Mouse (Mus musculus) lung, embryonic 15.5 days (tissue): ENCODE results near the gene Mrs2. TPM values are rescaled to one million over a fixed set of nuclear protein-coding genes. Genes with fewer than 3 reads are reported as not detected.
A peak's percentile ranks its signal among the peaks of the same experiment; 100 is the strongest.

ENCODE experiments used
- ATAC-seq: fragments of 200-750 bp; cut with Nextera tagmentation; 2 replicates; pipeline ENCODE4 v1.8.0; 2017; ENCODE audit warnings: moderate number of reproducible peaks, borderline replicate concordance; ENCODE audit not compliant: low FRiP score, low TSS enrichment; ENCODE audit errors: extremely low read depth
- H3K27ac ChIP-seq: fragments of 300-500 bp; sonication (generic); 2 replicates; pipeline ENCODE4 v1.5.1; 2015; ENCODE audit warnings: moderate library complexity, mild to moderate bottlenecking, inconsistent platforms
- H3K27me3 ChIP-seq: fragments of 300-500 bp; sonication (generic); 2 replicates; pipeline ENCODE4 v1.6.1; 2015; ENCODE audit warnings: inconsistent platforms
- H3K36me3 ChIP-seq: fragments of 300-500 bp; sonication (generic); 2 replicates; pipeline ENCODE4 v1.6.1; 2015; ENCODE audit warnings: inconsistent platforms
- H3K4me1 ChIP-seq: fragments of 300-500 bp; sonication (generic); 2 replicates; pipeline ENCODE4 v1.6.1; 2015; ENCODE audit warnings: inconsistent platforms
- H3K4me2 ChIP-seq: fragments of 300-500 bp; sonication (generic); 2 replicates; pipeline ENCODE4 v1.6.1; 2015; ENCODE audit warnings: inconsistent platforms, mild to moderate bottlenecking, moderate library complexity
- H3K4me3 ChIP-seq: fragments of 300-500 bp; sonication (generic); 2 replicates; pipeline ENCODE4 v1.5.1; 2015; ENCODE audit warnings: mild to moderate bottlenecking, inconsistent platforms
- H3K9ac ChIP-seq: fragments of 300-500 bp; sonication (generic); 2 replicates; pipeline ENCODE4 v1.6.1; 2015; ENCODE audit warnings: inconsistent platforms
- H3K9me3 ChIP-seq: fragments of 300-500 bp; sonication (generic); 2 replicates; pipeline ENCODE4 v1.6.1; 2016; ENCODE audit warnings: inconsistent platforms
- WGBS: fragments of 180-500 bp; shearing (Covaris S2); methylation state at CpG from one replicate; pipeline ENCODE4 v1.1.7; 2015; 5-methylcytosine and 5-hydroxymethylcytosine counted together
- polyA plus RNA-seq: library from polyadenylated mRNA; unstranded; fragments of >200 nt; fragmentation: Nextera tagmentation; extraction: Ambion mirVana; gene quantifications from 2 replicates; pipeline ENCODE4 v1.2.1, GENCODE M21; 2015

Gene Mrs2
- 13.5 and 16.8 TPM in 2 replicates for polyA plus RNA-seq

- peaks cover 18% of the 10 kb centered on the region for H3K4me1 ChIP-seq
- peak within 1 kb of the TSS; percentile 72 for H3K4me3 ChIP-seq
- H3K27me3 ChIP-seq: no peaks in the 10 kb centered on the region
- H3K36me3 ChIP-seq: no peaks in the 10 kb centered on the region; the same call in 1 of the 2 replicates
- peak within 1 kb of the TSS; percentile 69 for H3K9ac ChIP-seq
- peak within 1 kb of the TSS; percentile 27; the same call in 1 of the 2 replicates for H3K27ac ChIP-seq
- no peaks in the 10 kb centered on the region for H3K9me3 ChIP-seq
- peak; percentile 87 for ATAC-seq
- WGBS: under 1% methylated on average over 78 of the region's 84 CpGs
- peak within 1 kb of the TSS; percentile 65 for H3K4me2 ChIP-seq
These were observed at the start of gene Mrs2 for GRCm38 (mm10) chr13:25019793-25020539. TSS of gene Mrs2 (minus strand) at chr13:25020379.

- no peaks in the 10 kb centered on the region for H3K4me1 ChIP-seq
- no peak overlapping the region for H3K27ac ChIP-seq
- no peak overlapping the region for H3K4me3 ChIP-seq
- H3K27me3 ChIP-seq: no peaks in the 10 kb centered on the region
- no peak for ATAC-seq
- no peak overlapping the region for H3K9ac ChIP-seq
- H3K9me3 ChIP-seq: no peaks in the 10 kb centered on the region
- 54% methylated on average over 4 of the region's 4 CpGs for WGBS
- no peak overlapping the region for H3K4me2 ChIP-seq
- H3K36me3 ChIP-seq: no peaks in the 10 kb centered on the region
These were observed 49.6 kb upstream of the Mrs2 start for GRCm38 (mm10) chr13:25069765-25070164.

GRCm38 (mm10) chr13:25067183-25067582 lies 47.0 kb upstream of the Mrs2 start:
- no peak overlapping the region for H3K4me2 ChIP-seq
- H3K4me1 ChIP-seq: no peaks in the 10 kb centered on the region
- H3K9me3 ChIP-seq: no peaks in the 10 kb centered on the region
- no peak overlapping the region for H3K27ac ChIP-seq
- no peak for ATAC-seq
- no peak overlapping the region for H3K9ac ChIP-seq
- H3K27me3 ChIP-seq: no peaks in the 10 kb centered on the region
- H3K4me3 ChIP-seq: no peak overlapping the region
- WGBS: 79% methylated on average over 4 of the region's 4 CpGs
- H3K36me3 ChIP-seq: no peaks in the 10 kb centered on the region

- H3K4me3 ChIP-seq: no peak overlapping the region
- H3K36me3 ChIP-seq: no peaks in the 10 kb centered on the region
- ATAC-seq: no peak
- no peak overlapping the region for H3K4me2 ChIP-seq
- H3K9me3 ChIP-seq: no peaks in the 10 kb centered on the region
- no peaks in the 10 kb centered on the region for H3K4me1 ChIP-seq
- WGBS: 93% methylated on average over 2 of the region's 2 CpGs
- H3K27ac ChIP-seq: no peak overlapping the region
- no peak overlapping the region for H3K9ac ChIP-seq
- no peaks in the 10 kb centered on the region for H3K27me3 ChIP-seq
These were observed 46.5 kb upstream of the Mrs2 start for GRCm38 (mm10) chr13:25066659-25067058.

- ATAC-seq: peak; percentile 52
- Histone ChIP-seq H3K9ac (peak within 1 kb of the TSS; percentile 7; the same call in 1 of the 2 replicates), H3K9me3 (0 out of 2 replicates have a peak, but pooled peaks cover 2% of the 10 kb centered on the region), H3K27me3 (peaks cover 35% of the 10 kb centered on the region), H3K4me1 (peaks cover 16% of the 10 kb centered on the region), H3K4me2 (peak within 1 kb of the TSS; percentile 85), H3K27ac (no peak within 1 kb of the TSS), H3K4me3 (peak within 1 kb of the TSS; percentile 47), H3K36me3 (no peaks in the 10 kb centered on the region)
- WGBS: 4% methylated on average over 63 of the region's 63 CpGs
These were observed 35.9 kb upstream of the Mrs2 start, which contains the start of gene Dcdc2a for GRCm38 (mm10) chr13:25055873-25056667. TSS of gene Dcdc2a (plus strand) at chr13:25056004.

- Histone ChIP-seq H3K27ac (no peak overlapping the region), H3K4me1 (peaks cover 16% of the 10 kb centered on the region), H3K4me3 (peak overlapping the region; percentile 47), H3K27me3 (peaks cover 35% of the 10 kb centered on the region), H3K9ac (peak overlapping the region; percentile 7; the same call in 1 of the 2 replicates), H3K36me3 (no peaks in the 10 kb centered on the region), H3K4me2 (peak overlapping the region; percentile 85), H3K9me3 (0 out of 2 replicates have a peak, but pooled peaks cover 4% of the 10 kb centered on the region)
- under 1% methylated on average over 34 of the region's 35 CpGs for WGBS
- ATAC-seq: peak; percentile 83; the same call in 1 of the 2 replicates
These were observed 35.0 kb upstream of the Mrs2 start for GRCm38 (mm10) chr13:25055111-25055554.

- H3K4me2 ChIP-seq: no peak overlapping the region
- H3K27ac ChIP-seq: no peak overlapping the region
- H3K9me3 ChIP-seq: 0 out of 2 replicates have a peak, but pooled peaks cover 4% of the 10 kb centered on the region
- no peak overlapping the region for H3K4me3 ChIP-seq
- ATAC-seq: no peak
- WGBS: 90% methylated on average over 5 of the region's 5 CpGs
- H3K27me3 ChIP-seq: peaks cover 35% of the 10 kb centered on the region
- H3K4me1 ChIP-seq: peaks cover 16% of the 10 kb centered on the region
- no peaks in the 10 kb centered on the region for H3K36me3 ChIP-seq
- H3K9ac ChIP-seq: no peak overlapping the region
These were observed 32.5 kb upstream of the Mrs2 start for GRCm38 (mm10) chr13:25052671-25053070.

- Histone ChIP-seq H3K4me2 (no peak overlapping the region), H3K36me3 (no peaks in the 10 kb centered on the region), H3K4me1 (no peaks in the 10 kb centered on the region), H3K27me3 (no peaks in the 10 kb centered on the region), H3K4me3 (no peak overlapping the region), H3K27ac (no peak overlapping the region), H3K9me3 (no peaks in the 10 kb centered on the region), H3K9ac (no peak overlapping the region)
- no peak for ATAC-seq
- 85% methylated on average over 2 of the region's 2 CpGs for WGBS
These were observed 19.3 kb upstream of the Mrs2 start for GRCm38 (mm10) chr13:25039488-25039887.

GRCm38 (mm10) chr13:25027114-25027425 lies 6.9 kb upstream of the Mrs2 start:
- no peaks in the 10 kb centered on the region for H3K4me1 ChIP-seq
- no peaks in the 10 kb centered on the region for H3K36me3 ChIP-seq
- no peak overlapping the region for H3K9ac ChIP-seq
- WGBS: 86% methylated on average over 3 of the region's 3 CpGs
- ATAC-seq: no peak
- no peak overlapping the region for H3K27ac ChIP-seq
- no peaks in the 10 kb centered on the region for H3K27me3 ChIP-seq
- H3K4me2 ChIP-seq: no peak overlapping the region
- no peak overlapping the region for H3K4me3 ChIP-seq
- no peaks in the 10 kb centered on the region for H3K9me3 ChIP-seq

GRCm38 (mm10) chr13:25026409-25027113 lies 6.4 kb upstream of the Mrs2 start:
- Histone ChIP-seq H3K27ac (no peak overlapping the region), H3K9me3 (no peaks in the 10 kb centered on the region), H3K36me3 (no peaks in the 10 kb centered on the region), H3K27me3 (no peaks in the 10 kb centered on the region), H3K4me1 (no peaks in the 10 kb centered on the region), H3K9ac (no peak overlapping the region), H3K4me3 (no peak overlapping the region), H3K4me2 (no peak overlapping the region)
- 84% methylated on average over 6 of the region's 6 CpGs for WGBS
- ATAC-seq: no peak

GRCm38 (mm10) chr13:25024655-25025054 lies 4.5 kb upstream of the Mrs2 start:
- H3K4me3 ChIP-seq: no peak overlapping the region
- no peaks in the 10 kb centered on the region for H3K9me3 ChIP-seq
- H3K27ac ChIP-seq: no peak overlapping the region
- no peaks in the 10 kb centered on the region for H3K27me3 ChIP-seq
- H3K4me2 ChIP-seq: no peak overlapping the region
- no peaks in the 10 kb centered on the region for H3K36me3 ChIP-seq
- WGBS: 31% methylated on average over 2 of the region's 2 CpGs
- ATAC-seq: no peak
- H3K9ac ChIP-seq: no peak overlapping the region
- H3K4me1 ChIP-seq: peaks cover 7% of the 10 kb centered on the region; the same call in 1 of the 2 replicates
